ENCODE assay signal across 10 mouse cellular contexts in genomic region chr1:133244668-133245067, GRCm38 (mm10).
DNase-seq lines count a peak whose midpoint lies in the region; ATAC-seq lines count a peak whose summit lies in the region.
"Had no signal": no experiment of that assay in that cellular context is flagged by ENCODE, and none has a peak within 500 bp of the region (broad histone marks: within the 10 kb centered on the region; RNA-seq: fewer than 3 reads in every experiment).

No protein-coding gene starts in this region.

- no peak overlapping the region for H3K4me3 ChIP-seq in lung, embryonic 15.5 days
- peak overlapping the region; percentile 8 for H3K4me3 ChIP-seq in heart, embryonic 12.5 days
- 0 out of 2 replicates have a peak overlapping the region, but pooled peaks have one; percentile 6 for H3K4me3 ChIP-seq in liver, embryonic 13.5 days (replicated peaks)
- H3K4me3 ChIP-seq in stomach, embryonic 16.5 days (replicated peaks; ENCODE audit: low read length): no peak overlapping the region

- no peaks in the 10 kb centered on the region for H3K36me3 ChIP-seq in lung, embryonic 15.5 days
- no peaks in the 10 kb centered on the region for H3K36me3 ChIP-seq in heart, embryonic 12.5 days
- no peaks in the 10 kb centered on the region for H3K36me3 ChIP-seq in liver, embryonic 13.5 days
- no peaks in the 10 kb centered on the region for H3K36me3 ChIP-seq in stomach, embryonic 16.5 days (ENCODE audit: control insufficient read depth, insufficient read depth, low read length)

- peaks cover 53% of the 10 kb centered on the region for H3K4me1 ChIP-seq in lung, embryonic 15.5 days
- peaks cover 63% of the 10 kb centered on the region for H3K4me1 ChIP-seq in heart, embryonic 12.5 days (replicated peaks)
- peaks cover 54% of the 10 kb centered on the region for H3K4me1 ChIP-seq in liver, embryonic 13.5 days (replicated peaks)
- peaks cover 37% of the 10 kb centered on the region for H3K4me1 ChIP-seq in stomach, embryonic 16.5 days (ENCODE audit: control insufficient read depth, insufficient read depth, low read length)

- no peak overlapping the region for H3K9ac ChIP-seq in lung, embryonic 15.5 days
- H3K9ac ChIP-seq in heart, embryonic 12.5 days: peak overlapping the region; percentile 50
- H3K9ac ChIP-seq in liver, embryonic 13.5 days: peak overlapping the region; percentile 37
- H3K9ac ChIP-seq in stomach, embryonic 16.5 days (ENCODE audit: low read length): 0 out of 2 replicates have a peak overlapping the region, but pooled peaks have one; percentile 24
- H3K9ac ChIP-seq: lung, embryonic 14.5 days had no signal

- no peaks in the 10 kb centered on the region for H3K27me3 ChIP-seq in lung, embryonic 15.5 days
- H3K27me3 ChIP-seq in heart, embryonic 12.5 days (replicated peaks): no peaks in the 10 kb centered on the region
- H3K27me3 ChIP-seq in liver, embryonic 13.5 days: no peaks in the 10 kb centered on the region
- H3K27me3 ChIP-seq in stomach, embryonic 16.5 days (ENCODE audit: control insufficient read depth, insufficient read depth, low read length): no peaks in the 10 kb centered on the region

- H3K27ac ChIP-seq in lung, embryonic 15.5 days: 0 out of 2 replicates have a peak overlapping the region, but pooled peaks have one; percentile 37
- H3K27ac ChIP-seq in heart, embryonic 12.5 days (ENCODE audit: poor library complexity, severe bottlenecking): peak overlapping the region; percentile 92
- H3K27ac ChIP-seq in liver, embryonic 13.5 days: peak overlapping the region; percentile 52
- peak overlapping the region; percentile 74 for H3K27ac ChIP-seq in stomach, embryonic 16.5 days (ENCODE audit: low read length)

- no peaks in the 10 kb centered on the region for H3K9me3 ChIP-seq in lung, embryonic 15.5 days
- no peaks in the 10 kb centered on the region for H3K9me3 ChIP-seq in heart, embryonic 12.5 days (replicated peaks)
- H3K9me3 ChIP-seq in liver, embryonic 13.5 days (replicated peaks): no peaks in the 10 kb centered on the region
- no peaks in the 10 kb centered on the region for H3K9me3 ChIP-seq in stomach, embryonic 16.5 days (replicated peaks; ENCODE audit: control insufficient read depth, low read length)

- WGBS in lung, embryonic 15.5 days: 31% methylated on average over 7 of the region's 7 CpGs
- 8% methylated on average over 7 of the region's 7 CpGs for WGBS in heart, embryonic 12.5 days
- WGBS in liver, embryonic 13.5 days (ENCODE audit: insufficient replicate concordance): 10% methylated on average over 7 of the region's 7 CpGs
- WGBS in stomach, embryonic 16.5 days: 48% methylated on average over 7 of the region's 7 CpGs

- no peak for DNase-seq in lung, postnatal 4 days
- DNase-seq in liver, embryonic 13.5 days: peak; percentile 71
- DNase-seq in MN1 (ENCODE audit: low spot score): no peak
- no peak for DNase-seq in spleen, adult 18-20 months
- DNase-seq: cerebellum, postnatal 25 days; lung, embryonic 14.5 days; thymus, postnatal 25 days had no signal

- no peak overlapping the region for H3K4me2 ChIP-seq in lung, embryonic 15.5 days
- H3K4me2 ChIP-seq in heart, embryonic 12.5 days: peak overlapping the region; percentile 52
- peak overlapping the region; percentile 44 for H3K4me2 ChIP-seq in liver, embryonic 13.5 days
- H3K4me2 ChIP-seq in stomach, embryonic 16.5 days (ENCODE audit: low read depth, low read length): peak overlapping the region; percentile 19; the same call in 1 of the 2 replicates
- H3K4me2 ChIP-seq: lung, embryonic 14.5 days had no signal

- no peak for ATAC-seq in lung, embryonic 15.5 days (ENCODE audit: borderline replicate concordance, extremely low read depth, low FRiP score, low TSS enrichment)
- ATAC-seq in heart, embryonic 12.5 days (ENCODE audit: insufficient number of reproducible peaks, low FRiP score): peak; percentile 22; the same call in 1 of the 2 replicates
- ATAC-seq in liver, embryonic 13.5 days (ENCODE audit: low read depth): peak; percentile 89
- peak; percentile 11; the same call in 1 of the 2 replicates for ATAC-seq in stomach, embryonic 16.5 days (ENCODE audit: insufficient read depth, low FRiP score)

Comparison
In these comparisons a context has a peak if more than half of its experiments do, and no peak if none do; other contexts are left out.
1. H3K27ac ChIP-seq: peak in every context shown above with its lines; median percentile 92 in heart, embryonic 12.5 days; 74 in stomach, embryonic 16.5 days; 52 in liver, embryonic 13.5 days; 37 in lung, embryonic 15.5 days.
2. H3K4me3 ChIP-seq: peak in heart, embryonic 12.5 days (single experiment) and liver, embryonic 13.5 days (single experiment); none in lung, embryonic 15.5 days (single experiment) and stomach, embryonic 16.5 days (single experiment).